26 mouse cellular contexts compared by ENCODE assay signal in the genomic region with DNA sequence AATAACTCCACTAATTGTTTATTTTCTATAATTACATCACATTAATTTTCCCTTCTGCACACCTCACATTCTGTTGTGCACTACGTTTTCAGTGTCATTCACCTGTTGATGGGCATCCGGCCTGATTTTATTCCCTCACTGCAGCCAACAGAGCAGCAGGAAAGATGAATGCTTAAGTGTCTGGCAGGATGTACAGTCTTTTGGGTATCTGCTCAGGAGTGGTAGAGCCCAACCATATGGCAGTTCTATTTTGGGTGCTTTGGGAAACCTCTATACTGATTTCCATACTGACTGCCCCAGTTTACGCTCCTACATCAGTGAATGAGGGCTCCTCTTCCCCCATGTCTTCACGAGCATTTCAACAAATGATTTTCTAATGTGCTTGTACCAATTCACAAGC.
DNase-seq lines count a peak whose midpoint lies in the region; ATAC-seq lines count a peak whose summit lies in the region.
"Had no signal": no experiment of that assay in that cellular context is flagged by ENCODE, and none has a peak within 500 bp of the region (broad histone marks: within the 10 kb centered on the region; RNA-seq: fewer than 3 reads in every experiment).

No protein-coding gene starts in this region.

- WGBS in hindbrain, embryonic 10.5 days, result 93% methylated on average over 4 of the region's 4 CpGs
- WGBS in kidney, embryonic 16.5 days, result 86% methylated on average over 4 of the region's 4 CpGs

- H3K27me3 ChIP-seq in hindbrain, embryonic 10.5 days (ENCODE audit: insufficient read depth, poor library complexity, severe bottlenecking), result no peaks in the 10 kb centered on the region
- H3K27me3 ChIP-seq in kidney, embryonic 16.5 days (ENCODE audit: insufficient read depth, low read length), result no peaks in the 10 kb centered on the region
- H3K27me3 ChIP-seq: embryonic facial prominence, embryonic 15.5 days; heart, embryonic 12.5 days; kidney, embryonic 15.5 days; liver, embryonic 15.5 days; lung, embryonic 15.5 days had no signal

- H3K27ac ChIP-seq in hindbrain, embryonic 10.5 days, result no peak overlapping the region
- no peak overlapping the region for H3K27ac ChIP-seq in kidney, embryonic 16.5 days (ENCODE audit: low read length)
- H3K27ac ChIP-seq: embryonic facial prominence, embryonic 15.5 days; hindbrain, postnatal 0 days; kidney, embryonic 15.5 days; limb, embryonic 10.5 days; liver, embryonic 15.5 days; lung, embryonic 15.5 days had no signal

- H3K9ac ChIP-seq in kidney, embryonic 16.5 days (replicated peaks; ENCODE audit: low read length), result no peak overlapping the region
- H3K9ac ChIP-seq: embryonic facial prominence, embryonic 15.5 days; heart, embryonic 12.5 days; kidney, embryonic 15.5 days; liver, embryonic 15.5 days; lung, embryonic 15.5 days had no signal

- no peaks in the 10 kb centered on the region for H3K36me3 ChIP-seq in hindbrain, embryonic 10.5 days
- H3K36me3 ChIP-seq in kidney, embryonic 16.5 days (ENCODE audit: insufficient read depth, low read length), result no peaks in the 10 kb centered on the region
- H3K36me3 ChIP-seq: embryonic facial prominence, embryonic 15.5 days; heart, embryonic 12.5 days; kidney, embryonic 15.5 days; limb, embryonic 10.5 days; liver, embryonic 15.5 days; lung, embryonic 15.5 days had no signal

- peak; percentile 3 for DNase-seq in cerebellum, adult 9-11 months
- no peak for DNase-seq in frontal cortex, postnatal 14 days (ENCODE audit: low spot score in 2 of 2)
- peak; percentile 70 for DNase-seq in brain, adult 2 months (ENCODE audit: low read depth, low spot score)
- DNase-seq in cerebellum, postnatal 36 days, result peak; percentile 24 to 29
- no peak for DNase-seq in hindbrain, embryonic 10.5 days (ENCODE audit: low spot score)
- DNase-seq: adrenal gland, postnatal 14 days; gastrocnemius, postnatal 25 days; heart, adult 18-20 months; heart, postnatal 10 days; liver; lung, postnatal 4 days; midbrain, embryonic 14.5 days; thymus, adult 2 months; thymus, postnatal 4 days had no signal

- no peaks in the 10 kb centered on the region for H3K9me3 ChIP-seq in hindbrain, embryonic 10.5 days
- H3K9me3 ChIP-seq in kidney, embryonic 16.5 days (ENCODE audit: low read length), result no peaks in the 10 kb centered on the region
- H3K9me3 ChIP-seq: embryonic facial prominence, embryonic 15.5 days; heart, embryonic 12.5 days; kidney, embryonic 15.5 days; limb, embryonic 10.5 days; liver, embryonic 15.5 days; lung, embryonic 15.5 days had no signal

- H3K4me1 ChIP-seq in hindbrain, embryonic 10.5 days (replicated peaks), result no peaks in the 10 kb centered on the region
- H3K4me1 ChIP-seq in kidney, embryonic 16.5 days (ENCODE audit: insufficient read depth, low read length), result no peaks in the 10 kb centered on the region
- H3K4me1 ChIP-seq: embryonic facial prominence, embryonic 15.5 days; heart, embryonic 12.5 days; kidney, embryonic 15.5 days; limb, embryonic 10.5 days; liver, embryonic 15.5 days; lung, embryonic 15.5 days had no signal

- no peak for ATAC-seq in cerebellum, adult (ENCODE audit: insufficient number of reproducible peaks, low FRiP score, low TSS enrichment)
- peak; percentile 95 for ATAC-seq in frontal cortex, adult (ENCODE audit: low TSS enrichment)
- no peak for ATAC-seq in kidney, embryonic 16.5 days (ENCODE audit: low FRiP score, low TSS enrichment)
- ATAC-seq: CD4-positive, CD25-positive, alpha-beta regulatory T cell, adult 4 months; hindbrain, postnatal 0 days; intestine, embryonic 16.5 days had no signal

- no peak overlapping the region for H3K4me2 ChIP-seq in kidney, embryonic 16.5 days (replicated peaks; ENCODE audit: low read depth, low read length)
- H3K4me2 ChIP-seq: embryonic facial prominence, embryonic 15.5 days; heart, embryonic 12.5 days; kidney, embryonic 15.5 days; liver, embryonic 15.5 days; lung, embryonic 15.5 days had no signal

- H3K4me3 ChIP-seq in hindbrain, embryonic 10.5 days, result no peak overlapping the region
- no peak overlapping the region for H3K4me3 ChIP-seq in kidney, embryonic 16.5 days (ENCODE audit: low read length)
- H3K4me3 ChIP-seq: embryonic facial prominence, embryonic 15.5 days; heart, embryonic 12.5 days; kidney, embryonic 15.5 days; limb, embryonic 10.5 days; liver, embryonic 15.5 days; lung, embryonic 15.5 days had no signal

Comparison
In these comparisons a context has a peak if more than half of its experiments do, and no peak if none do; other contexts are left out.
1. DNase-seq: peak in cerebellum, adult 9-11 months (single experiment), brain, adult 2 months (single experiment) and cerebellum, postnatal 36 days (2 of 2); none in frontal cortex, postnatal 14 days (0 of 2) and hindbrain, embryonic 10.5 days (single experiment).